Mouse (Mus musculus) midbrain, embryonic 14.5 days (tissue): ENCODE results near the gene Rnf39. TPM values are rescaled to one million over a fixed set of nuclear protein-coding genes. Genes with fewer than 3 reads are reported as not detected.

Experiments
- ATAC-seq: fragments of 200-750 bp; cut with Nextera tagmentation; 2 replicates; pipeline ENCODE4 v1.8.0; 2017; ENCODE audit warnings: moderate number of reproducible peaks, moderate library complexity; ENCODE audit not compliant: low FRiP score, low TSS enrichment
- DNase-seq: peaks from one replicate; pipeline ENCODE4 v3.0.0-alpha.2; 2015
- H3K27ac ChIP-seq: fragments of 300-500 bp; sonication (generic); replicated peaks from 2 replicates; pipeline ENCODE4 v1.5.1; 2014; ENCODE audit warnings: mild to moderate bottlenecking, low read depth, low read length, moderate library complexity
- H3K27me3 ChIP-seq: fragments of 300-500 bp; sonication (generic); 2 replicates; pipeline ENCODE4 v1.6.1; 2014; ENCODE audit warnings: low read length, control low read depth, mixed read lengths; ENCODE audit not compliant: control insufficient read depth, insufficient read depth
- H3K36me3 ChIP-seq: fragments of 300-500 bp; sonication (generic); 2 replicates; pipeline ENCODE4 v1.6.1; 2014; ENCODE audit warnings: low read length, control low read depth; ENCODE audit not compliant: control insufficient read depth, insufficient read depth
- H3K4me1 ChIP-seq: fragments of 300-500 bp; sonication (generic); 2 replicates; pipeline ENCODE4 v1.6.1; 2014; ENCODE audit warnings: mild to moderate bottlenecking, antibody characterized with exemption, low read length, control low read depth; ENCODE audit not compliant: control insufficient read depth, insufficient read depth
- H3K4me2 ChIP-seq: fragments of 300-500 bp; sonication (generic); 2 replicates; pipeline ENCODE4 v1.6.1; 2014; ENCODE audit warnings: mild to moderate bottlenecking, low read length, moderate library complexity
- H3K4me3 ChIP-seq: fragments of 300-500 bp; sonication (generic); replicated peaks from 2 replicates; pipeline ENCODE4 v1.5.1; 2014; ENCODE audit warnings: low read depth, low read length
- H3K9ac ChIP-seq: fragments of 300-500 bp; sonication (generic); replicated peaks from 2 replicates; pipeline ENCODE4 v1.6.1; 2014; ENCODE audit warnings: mild to moderate bottlenecking, low read length, moderate library complexity
- H3K9me3 ChIP-seq: fragments of 300-500 bp; sonication (generic); 2 replicates; pipeline ENCODE4 v1.6.1; 2016; ENCODE audit warnings: low read length, control low read depth, mixed read lengths; ENCODE audit not compliant: control insufficient read depth
- WGBS: fragments of 180-500 bp; shearing (Covaris S2); extraction: QIAGEN DNeasy Blood & Tissue Kit; methylation state at CpG from one replicate; pipeline ENCODE4 v1.1.7; 2014; 5-methylcytosine and 5-hydroxymethylcytosine counted together
- polyA plus RNA-seq: library from polyadenylated mRNA; unstranded; fragments of >200 nt; fragmentation: Nextera tagmentation; extraction: Ambion mirVana; gene quantifications from 2 replicates; pipeline ENCODE4 v1.2.1, GENCODE M21; 2014

The Rnf39 gene
- polyA plus RNA-seq, 1 experiment from 2014 or later = 1.1 TPM

DNA sequence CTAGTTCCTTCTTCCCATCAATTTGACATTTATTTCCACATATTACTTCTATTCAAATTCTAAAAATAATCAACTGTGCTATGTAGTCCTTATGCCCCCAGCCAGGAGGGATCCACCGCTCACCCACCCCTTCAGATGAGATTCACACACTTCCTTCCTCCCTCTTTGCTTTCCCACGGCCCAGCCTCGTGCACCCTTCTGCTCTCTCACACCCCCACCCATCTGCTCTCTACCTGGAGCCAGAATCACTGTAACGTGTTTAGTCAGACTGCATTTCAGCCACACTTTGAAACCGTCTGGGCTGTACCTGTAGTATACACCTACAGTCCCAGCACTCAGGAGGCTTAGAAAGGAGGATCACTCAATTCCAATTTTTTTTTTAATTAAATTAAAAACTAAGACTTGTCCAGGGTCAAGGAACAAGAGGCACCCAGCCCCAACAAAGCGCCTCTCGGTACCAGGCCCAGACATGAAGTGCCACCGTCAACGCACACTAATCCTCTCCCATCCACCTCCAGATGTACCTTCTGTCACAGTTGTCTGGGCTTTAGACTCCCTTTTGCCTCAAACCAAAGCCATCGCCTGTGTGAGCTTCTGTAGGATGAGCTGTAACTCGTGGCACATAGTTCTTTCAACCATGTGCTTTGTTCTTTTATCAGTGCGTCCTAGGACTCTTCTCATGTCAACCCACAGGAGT lies 13.3 kb upstream of the Rnf39 start:
- ATAC-seq (no peak), DNase-seq (no peak)
- 77% methylated on average over 12 of the region's 12 CpGs for WGBS
- H3K4me2 ChIP-seq = no peak overlapping the region
- H3K4me1 ChIP-seq = no peaks in the 10 kb centered on the region
- no peaks in the 10 kb centered on the region for H3K36me3 ChIP-seq
- no peak overlapping the region for H3K4me3 ChIP-seq
- H3K27me3 ChIP-seq = no peaks in the 10 kb centered on the region
- no peaks in the 10 kb centered on the region for H3K9me3 ChIP-seq
- no peak overlapping the region for H3K9ac ChIP-seq
- no peak overlapping the region for H3K27ac ChIP-seq

DNA sequence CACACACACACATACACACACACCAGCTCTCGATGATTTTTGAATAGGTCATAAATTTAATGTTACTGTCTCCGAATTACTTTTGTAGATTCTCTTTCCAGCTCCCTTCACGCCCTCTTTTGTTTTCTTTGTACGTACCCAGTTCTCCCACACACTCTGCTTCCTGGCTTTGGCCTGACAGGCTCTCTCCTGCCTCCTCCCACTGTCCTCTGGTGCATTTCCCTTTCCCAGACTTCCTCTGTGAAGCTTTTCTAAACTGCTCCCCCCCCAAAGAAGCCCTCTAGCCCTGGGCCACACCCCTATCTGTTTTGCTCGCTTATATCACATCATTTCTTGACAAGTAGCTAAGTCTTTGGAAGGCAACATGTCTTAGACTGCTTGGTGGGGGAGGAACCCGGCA lies 12.5 kb upstream of the Rnf39 start:
- 85% methylated on average over 6 of the region's 6 CpGs for WGBS

DNA sequence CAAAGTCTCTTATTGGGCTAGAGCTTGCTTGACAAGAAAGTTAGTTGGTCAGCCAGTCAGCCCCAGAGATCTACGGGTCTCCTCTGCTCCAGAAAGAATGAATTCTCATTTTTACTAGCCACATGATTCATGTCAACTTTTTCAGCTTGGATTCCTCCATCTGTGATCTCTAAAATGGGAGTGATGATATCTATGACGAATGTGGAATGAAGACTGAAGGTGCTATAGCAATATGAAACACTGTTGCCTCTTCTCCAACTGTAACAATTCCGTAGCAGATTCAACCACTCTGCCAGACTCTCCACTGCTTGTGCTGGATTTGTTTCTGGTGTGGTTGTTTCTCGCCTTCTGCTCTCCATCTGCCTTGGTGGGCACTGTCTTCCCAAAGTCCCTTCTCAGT lies 11.6 kb upstream of the Rnf39 start:
- Histone ChIP-seq H3K9ac (no peak overlapping the region), H3K36me3 (no peaks in the 10 kb centered on the region), H3K27ac (no peak overlapping the region), H3K4me2 (no peak overlapping the region), H3K4me1 (no peaks in the 10 kb centered on the region), H3K9me3 (no peaks in the 10 kb centered on the region), H3K4me3 (no peak overlapping the region), H3K27me3 (no peaks in the 10 kb centered on the region)
- WGBS = 81% methylated on average over 4 of the region's 4 CpGs
- DNase-seq (no peak), ATAC-seq (no peak)

More for the DNA sequence above, 12.5 kb upstream of the Rnf39 start:
- ATAC-seq (no peak), DNase-seq (no peak)
- Histone ChIP-seq H3K4me2 (no peak overlapping the region), H3K9me3 (no peaks in the 10 kb centered on the region), H3K27me3 (no peaks in the 10 kb centered on the region), H3K9ac (no peak overlapping the region), H3K27ac (no peak overlapping the region), H3K36me3 (no peaks in the 10 kb centered on the region), H3K4me3 (no peak overlapping the region), H3K4me1 (no peaks in the 10 kb centered on the region)

DNA sequence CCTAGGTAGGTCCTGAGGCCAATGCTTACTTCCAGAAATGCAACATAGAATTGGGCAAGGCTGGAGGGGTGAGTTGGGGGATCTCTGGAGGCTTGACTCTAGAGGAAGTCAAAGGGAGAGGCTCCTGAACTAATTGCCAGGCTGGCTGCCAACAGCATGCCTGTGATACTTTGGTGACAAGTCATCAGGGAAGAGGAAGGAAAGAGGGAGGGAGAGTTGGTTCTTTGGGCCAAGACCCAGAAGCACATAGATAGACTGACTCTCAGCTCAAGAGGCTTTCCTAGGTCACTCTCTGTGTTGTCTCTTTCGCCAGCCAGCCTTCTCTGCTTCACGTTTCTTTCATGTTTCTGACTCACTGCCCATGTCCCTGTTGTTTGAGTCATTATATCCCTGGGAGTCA lies 10.9 kb upstream of the Rnf39 start:
- no peak overlapping the region for H3K4me2 ChIP-seq
- no peaks in the 10 kb centered on the region for H3K4me1 ChIP-seq
- no peaks in the 10 kb centered on the region for H3K36me3 ChIP-seq
- H3K9me3 ChIP-seq = no peaks in the 10 kb centered on the region
- 89% methylated on average over 2 of the region's 2 CpGs for WGBS
- H3K9ac ChIP-seq = no peak overlapping the region
- DNase-seq = no peak
- H3K27ac ChIP-seq = no peak overlapping the region
- no peaks in the 10 kb centered on the region for H3K27me3 ChIP-seq
- no peak for ATAC-seq
- H3K4me3 ChIP-seq = no peak overlapping the region

DNA sequence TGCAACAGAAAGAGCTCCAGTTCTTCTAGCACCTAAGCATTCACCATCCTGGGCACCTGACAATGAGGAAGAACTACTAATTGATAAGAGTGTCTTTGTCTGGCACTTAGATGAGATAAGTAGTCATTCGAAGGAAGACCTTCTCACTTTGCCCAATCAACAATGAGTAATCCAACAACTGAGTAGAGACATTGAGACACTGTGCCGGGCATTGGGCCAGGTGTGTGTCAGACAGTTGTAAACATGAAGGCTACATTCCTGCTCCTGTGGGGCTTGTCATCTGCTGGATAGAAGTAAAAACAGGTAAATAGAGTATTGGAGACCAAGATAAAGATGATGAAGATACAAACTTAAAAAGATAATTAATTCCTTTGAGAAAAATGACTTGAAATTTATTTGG lies 4.7 kb upstream of the Rnf39 start:
- DNase-seq = no peak
- Histone ChIP-seq H3K4me1 (no peaks in the 10 kb centered on the region), H3K4me3 (no peak overlapping the region), H3K27me3 (peaks cover 11% of the 10 kb centered on the region), H3K4me2 (no peak overlapping the region), H3K27ac (no peak overlapping the region), H3K36me3 (no peaks in the 10 kb centered on the region), H3K9me3 (no peaks in the 10 kb centered on the region), H3K9ac (no peak overlapping the region)
- WGBS = 86% methylated on average over 2 of the region's 2 CpGs
- ATAC-seq = no peak

DNA sequence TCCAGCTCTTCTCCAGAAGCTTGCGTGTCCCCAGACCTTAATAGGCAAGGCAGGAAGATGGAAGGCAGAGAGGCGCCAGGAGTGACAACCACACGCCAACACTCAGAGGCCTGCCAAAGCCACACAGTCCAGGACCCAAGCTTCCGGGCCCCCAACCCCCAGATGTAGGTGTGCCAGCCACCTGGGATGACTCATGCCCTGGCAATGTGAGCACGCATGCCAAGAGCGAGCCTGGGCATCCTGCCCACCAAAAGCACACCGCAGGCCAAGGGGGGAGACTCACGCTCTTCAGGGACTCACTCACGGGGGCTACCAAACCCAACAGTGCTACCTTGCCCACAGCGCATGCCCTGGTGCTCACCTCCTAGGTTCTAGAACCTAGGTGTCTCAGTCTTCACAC lies 327 bp upstream of the Rnf39 start:
- Histone ChIP-seq H3K9ac (0 out of 2 replicates have a peak overlapping the region, but pooled peaks have one; percentile 40), H3K36me3 (no peaks in the 10 kb centered on the region), H3K4me2 (peak overlapping the region; percentile 65), H3K4me3 (peak overlapping the region; percentile 34), H3K4me1 (peaks cover 10% of the 10 kb centered on the region; the same call in 1 of the 2 replicates), H3K9me3 (no peaks in the 10 kb centered on the region), H3K27ac (no peak overlapping the region), H3K27me3 (peaks cover 27% of the 10 kb centered on the region)
- 50% methylated on average over 10 of the region's 10 CpGs for WGBS
- no peak for DNase-seq
- no peak for ATAC-seq

DNA sequence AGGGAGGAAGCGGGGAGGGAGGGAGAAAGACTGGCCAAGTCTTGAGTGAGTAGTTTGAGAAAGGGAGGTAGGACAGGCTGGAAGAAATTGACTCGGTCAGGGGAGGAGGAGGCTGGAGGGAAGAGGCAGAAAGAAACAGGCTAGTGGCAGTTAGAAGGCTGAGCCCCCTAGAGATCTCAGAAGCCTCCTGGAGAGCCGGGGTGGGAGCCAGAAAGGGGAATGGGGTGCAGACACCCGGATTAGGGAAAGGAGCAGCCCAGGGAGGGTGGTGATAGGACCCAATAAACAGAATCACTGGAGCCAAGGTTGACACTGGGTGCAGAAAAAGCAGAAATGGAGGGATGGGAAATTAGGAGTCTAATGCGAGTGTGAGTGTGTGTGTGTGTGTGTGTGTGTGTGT lies 973 bp downstream of the Rnf39 start:
- ATAC-seq = no peak
- peaks cover 27% of the 10 kb centered on the region for H3K27me3 ChIP-seq
- peak overlapping the region; percentile 34; the same call in 1 of the 2 replicates for H3K4me3 ChIP-seq
- no peak overlapping the region for H3K9ac ChIP-seq
- H3K4me2 ChIP-seq = peak overlapping the region; percentile 65; the same call in 1 of the 2 replicates
- no peak for DNase-seq
- no peak overlapping the region for H3K27ac ChIP-seq
- H3K9me3 ChIP-seq = no peaks in the 10 kb centered on the region
- H3K36me3 ChIP-seq = peaks cover 5% of the 10 kb centered on the region
- WGBS = 25% methylated on average over 5 of the region's 5 CpGs
- peaks cover 10% of the 10 kb centered on the region; the same call in 1 of the 2 replicates for H3K4me1 ChIP-seq

DNA sequence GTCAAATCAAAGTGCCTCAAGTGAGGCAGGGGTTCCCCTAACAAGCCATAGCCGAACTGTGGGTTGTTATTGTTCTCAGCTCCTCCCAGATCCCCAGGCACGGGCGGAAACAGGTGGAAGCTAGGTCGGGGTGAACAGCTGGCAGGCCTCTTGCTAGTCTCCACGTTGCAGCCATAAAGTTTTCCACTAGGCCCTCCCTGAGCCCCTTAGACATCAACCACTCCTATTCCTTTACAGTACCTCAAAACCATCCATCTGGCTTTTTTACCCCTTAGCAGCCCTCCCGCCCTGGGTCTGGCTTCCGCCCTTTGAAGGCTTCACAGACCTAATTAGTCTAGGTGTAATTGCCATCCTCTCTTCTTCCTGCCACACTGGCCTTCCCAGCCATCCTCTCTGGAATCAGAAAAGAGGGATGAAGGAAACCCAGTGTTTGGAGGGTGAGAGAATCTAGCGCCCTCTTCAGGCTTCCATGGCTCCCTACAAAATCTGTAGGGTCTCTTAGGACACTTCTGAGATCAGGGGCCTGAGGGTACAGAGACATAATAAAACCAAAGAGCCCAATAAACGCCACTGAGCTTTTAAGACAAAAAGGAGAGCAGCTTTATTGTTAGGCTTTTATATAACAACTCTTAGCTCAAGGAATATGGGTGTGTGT lies 1.5 kb downstream of the Rnf39 start:
- Histone ChIP-seq H3K27me3 (peaks cover 27% of the 10 kb centered on the region), H3K4me2 (no peak overlapping the region), H3K36me3 (peaks cover 11% of the 10 kb centered on the region), H3K9me3 (no peaks in the 10 kb centered on the region), H3K4me3 (no peak overlapping the region), H3K4me1 (peaks cover 10% of the 10 kb centered on the region; the same call in 1 of the 2 replicates), H3K27ac (no peak overlapping the region), H3K9ac (no peak overlapping the region)
- 22% methylated on average over 9 of the region's 9 CpGs for WGBS
- ATAC-seq (no peak), DNase-seq (peak; percentile 13)
